ENCODE assay signal across 12 mouse cellular contexts in the genomic region with DNA sequence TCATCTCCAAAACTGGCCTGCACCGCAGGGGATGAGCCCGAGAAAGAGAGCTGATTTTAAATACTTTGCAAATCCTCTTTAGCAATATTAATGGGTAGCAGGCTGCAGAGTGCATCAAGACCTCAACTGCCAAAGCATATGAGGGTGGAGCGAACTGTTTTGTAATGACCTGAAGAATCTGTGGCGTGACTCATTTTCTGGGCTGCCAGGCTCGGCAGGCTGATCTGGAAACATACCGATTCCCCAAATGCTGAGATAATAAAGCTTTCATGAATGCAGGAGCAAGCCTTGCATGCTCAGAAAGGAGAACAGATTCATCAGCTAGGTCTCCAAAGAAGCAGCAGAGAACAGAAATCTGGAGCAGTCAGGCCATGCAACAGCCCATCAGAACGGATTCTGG.
DNase-seq lines count a peak whose midpoint lies in the region; ATAC-seq lines count a peak whose summit lies in the region.
"Had no signal": no experiment of that assay in that cellular context is flagged by ENCODE, and none has a peak within 500 bp of the region (broad histone marks: within the 10 kb centered on the region; RNA-seq: fewer than 3 reads in every experiment).

No protein-coding gene starts in this region.

- no peak overlapping the region for H3K4me2 ChIP-seq in hindbrain, embryonic 14.5 days (replicated peaks)
- H3K4me2 ChIP-seq: liver, embryonic 12.5 days had no signal

- H3K4me3 ChIP-seq in hindbrain, embryonic 14.5 days (replicated peaks; ENCODE audit: low read length) = no peak overlapping the region
- H3K4me3 ChIP-seq: hindbrain, embryonic 10.5 days; liver, embryonic 12.5 days had no signal

- no peaks in the 10 kb centered on the region for H3K9me3 ChIP-seq in hindbrain, embryonic 14.5 days (ENCODE audit: control insufficient read depth, low read length)
- H3K9me3 ChIP-seq: hindbrain, embryonic 10.5 days; liver, embryonic 12.5 days had no signal

- no peaks in the 10 kb centered on the region for H3K4me1 ChIP-seq in hindbrain, embryonic 14.5 days (replicated peaks; ENCODE audit: control insufficient read depth, insufficient read depth, low read length)
- H3K4me1 ChIP-seq: liver, embryonic 12.5 days had no signal

- H3K9ac ChIP-seq in hindbrain, embryonic 14.5 days = no peak overlapping the region
- H3K9ac ChIP-seq: liver, embryonic 12.5 days had no signal

- peak; percentile 30 to 67 for DNase-seq in layer of hippocampus, adult 18-20 months (ENCODE audit: low spot score in 2 of 2)
- no peak for DNase-seq in layer of hippocampus, postnatal 10 days (ENCODE audit: low spot score in 2 of 2)
- peak; percentile 18 for DNase-seq in adrenal gland, postnatal 10 days
- DNase-seq in gastrocnemius, adult 8-10 months (ENCODE audit: low spot score in 2 of 2) = peak; percentile 20 to 26
- DNase-seq in lung, postnatal 25 days (ENCODE audit: low spot score) = peak; percentile 20
- DNase-seq in spleen, adult 18-20 months = no peak
- no peak for DNase-seq in hindbrain, embryonic 14.5 days (ENCODE audit: low spot score)
- DNase-seq: kidney, postnatal 10 days; midbrain, embryonic 14.5 days; thymus, adult 18-20 months had no signal

- 78% methylated on average over 7 of the region's 7 CpGs for WGBS in hindbrain, embryonic 14.5 days

- H3K27ac ChIP-seq in hindbrain, embryonic 14.5 days = no peak overlapping the region
- H3K27ac ChIP-seq: hindbrain, embryonic 10.5 days; liver, embryonic 12.5 days had no signal

- no peak for ATAC-seq in hindbrain, embryonic 14.5 days (ENCODE audit: low FRiP score)
- ATAC-seq: liver, embryonic 12.5 days had no signal

- no peaks in the 10 kb centered on the region for H3K27me3 ChIP-seq in hindbrain, embryonic 14.5 days (ENCODE audit: control insufficient read depth, insufficient read depth, low read length)
- H3K27me3 ChIP-seq: liver, embryonic 12.5 days had no signal

- H3K36me3 ChIP-seq in hindbrain, embryonic 14.5 days (replicated peaks; ENCODE audit: control insufficient read depth, insufficient read depth) = no peaks in the 10 kb centered on the region
- H3K36me3 ChIP-seq: hindbrain, embryonic 10.5 days; liver, embryonic 12.5 days had no signal

Comparison
In these comparisons a context has a peak if more than half of its experiments do, and no peak if none do; other contexts are left out.
1. DNase-seq: peak in layer of hippocampus, adult 18-20 months (2 of 2), adrenal gland, postnatal 10 days (single experiment), gastrocnemius, adult 8-10 months (2 of 2) and lung, postnatal 25 days (single experiment); none in layer of hippocampus, postnatal 10 days (0 of 2), spleen, adult 18-20 months (0 of 2) and hindbrain, embryonic 14.5 days (single experiment).